Mouse (Mus musculus) kidney, embryonic 14.5 days (tissue): ENCODE data around the gene Hist1h2ak. TPM values are rescaled to one million over a fixed set of nuclear protein-coding genes. Genes with fewer than 3 reads are reported as not detected.
"Not testable (repeated sequence)": the region's sequence is repeated elsewhere in the genome, so short reads cannot be mapped to it uniquely, and the experiment has no call there.

Source experiments
- ATAC-seq: fragments of 200-750 bp; cut with Nextera tagmentation; 2 replicates; pipeline ENCODE4 v1.8.0; 2017; ENCODE audit warnings: moderate number of reproducible peaks, mild to moderate bottlenecking, moderate TSS enrichment, moderate library complexity; ENCODE audit not compliant: low FRiP score, low TSS enrichment
- H3K27ac ChIP-seq: fragments of 300-500 bp; sonication (generic); 2 replicates; pipeline ENCODE4 v1.5.1; 2014; ENCODE audit warnings: low read depth, mild to moderate bottlenecking, low read length, moderate library complexity, mixed read lengths
- H3K27me3 ChIP-seq: fragments of 300-500 bp; sonication (generic); 2 replicates; pipeline ENCODE4 v1.6.1; 2014; ENCODE audit warnings: mild to moderate bottlenecking, low read length; ENCODE audit not compliant: control insufficient read depth, insufficient read depth
- H3K36me3 ChIP-seq: fragments of 300-500 bp; sonication (generic); 2 replicates; pipeline ENCODE4 v1.6.1; 2014; ENCODE audit warnings: low read length, mixed read lengths; ENCODE audit not compliant: control insufficient read depth, insufficient read depth
- H3K4me1 ChIP-seq: fragments of 300-500 bp; sonication (generic); 2 replicates; pipeline ENCODE4 v1.6.1; 2014; ENCODE audit warnings: low read length, mixed read lengths; ENCODE audit not compliant: control insufficient read depth, insufficient read depth
- H3K4me2 ChIP-seq: fragments of 300-500 bp; sonication (generic); replicated peaks from 2 replicates; pipeline ENCODE4 v1.6.1; 2014; ENCODE audit warnings: low read depth, mild to moderate bottlenecking, low read length
- H3K4me3 ChIP-seq: fragments of 300-500 bp; sonication (generic); 2 replicates; pipeline ENCODE4 v1.5.1; 2014; ENCODE audit warnings: mild to moderate bottlenecking, low read length
- H3K9ac ChIP-seq: fragments of 300-500 bp; sonication (generic); 2 replicates; pipeline ENCODE4 v1.6.1; 2014; ENCODE audit warnings: low read depth, mild to moderate bottlenecking, low read length, moderate library complexity
- H3K9me3 ChIP-seq: fragments of 300-500 bp; sonication (generic); 2 replicates; pipeline ENCODE4 v1.6.1; 2016; ENCODE audit warnings: low read length; ENCODE audit not compliant: control insufficient read depth
- WGBS: fragments of 180-500 bp; shearing (Covaris S2); extraction: QIAGEN DNeasy Blood & Tissue Kit; methylation state at CpG from one replicate; pipeline ENCODE4 v1.1.7; 2014; 5-methylcytosine and 5-hydroxymethylcytosine counted together
- polyA plus RNA-seq: library from polyadenylated mRNA; unstranded; fragments of >200 nt; fragmentation: Nextera tagmentation; extraction: Ambion mirVana; gene quantifications from 2 replicates; pipeline ENCODE4 v1.2.1, GENCODE M21; 2014

Hist1h2ak gene
- polyA plus RNA-seq, 1 experiment from 2014 or later: 18.5 TPM

DNA sequence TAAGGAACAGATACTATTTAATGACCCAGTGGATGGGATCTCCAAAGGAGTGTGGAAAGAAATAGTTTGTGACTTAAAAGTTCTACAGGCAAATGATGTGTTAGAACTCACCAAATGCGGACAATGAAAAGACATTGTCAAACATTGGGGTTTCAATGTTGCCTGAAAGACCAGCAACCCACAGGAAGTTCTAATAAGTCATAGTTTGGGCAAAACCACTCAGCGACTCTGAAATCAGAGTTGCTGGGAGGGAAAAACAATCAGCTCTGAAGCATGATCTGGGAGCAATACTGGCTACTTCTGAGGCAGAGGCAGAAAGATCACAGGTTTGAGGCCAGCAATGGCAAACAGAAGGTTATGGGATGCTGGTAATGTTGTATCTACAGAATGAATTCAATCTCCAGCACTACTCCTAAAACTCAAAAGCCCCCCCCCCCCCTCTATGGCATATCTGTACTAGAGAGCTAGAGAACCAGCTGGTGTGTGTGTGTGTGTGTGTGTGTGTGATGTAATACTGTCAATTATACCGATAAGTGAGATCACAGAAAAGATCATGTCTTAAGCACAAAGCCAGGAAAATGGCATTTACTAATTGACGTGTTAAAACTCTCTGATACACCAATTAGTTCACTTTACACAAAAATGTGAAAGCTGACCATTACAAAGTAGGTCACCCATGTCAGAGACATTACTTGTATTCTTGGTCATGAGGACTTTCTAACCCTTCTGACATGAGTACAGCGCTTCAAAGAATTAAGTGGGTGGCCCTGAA is 4.1 kb downstream of the Hist1h2ak start:
- WGBS: 7% methylated on average over 5 of the region's 5 CpGs
- peak overlapping the region; percentile 63 for H3K4me3 ChIP-seq
- peak overlapping the region; percentile 77 for H3K9ac ChIP-seq
- H3K4me2 ChIP-seq: peak overlapping the region; percentile 74
- H3K9me3 ChIP-seq: no peaks in the 10 kb centered on the region
- ATAC-seq: no peak
- no peaks in the 10 kb centered on the region for H3K27me3 ChIP-seq
- H3K4me1 ChIP-seq: peaks cover 16% of the 10 kb centered on the region
- no peaks in the 10 kb centered on the region for H3K36me3 ChIP-seq
- peak overlapping the region; percentile 96 for H3K27ac ChIP-seq

DNA sequence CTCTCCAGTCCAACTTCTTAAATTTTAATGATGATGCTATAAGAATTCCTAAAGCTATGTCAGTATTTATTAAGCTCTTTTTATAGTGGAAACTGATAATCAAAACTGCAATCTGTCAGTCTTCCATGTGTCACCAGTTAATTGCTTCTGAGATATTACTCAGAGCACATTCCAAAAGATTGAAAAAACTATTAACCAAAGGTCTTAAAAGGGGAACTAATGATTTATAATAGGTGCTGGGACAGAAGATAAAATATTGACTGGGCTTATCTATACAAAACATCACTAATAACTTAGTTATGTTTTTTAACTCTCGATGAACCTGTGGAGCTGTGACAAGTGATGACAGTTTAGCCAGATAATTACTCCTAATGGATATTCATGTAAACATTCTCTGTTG is 8.6 kb downstream of the Hist1h2ak start:
- no peaks in the 10 kb centered on the region for H3K27me3 ChIP-seq
- H3K27ac ChIP-seq: no peak overlapping the region
- H3K4me3 ChIP-seq: no peak overlapping the region
- H3K4me2 ChIP-seq: no peak overlapping the region
- H3K9ac ChIP-seq: no peak overlapping the region
- H3K36me3 ChIP-seq: no peaks in the 10 kb centered on the region
- H3K4me1 ChIP-seq: peaks cover 6% of the 10 kb centered on the region; the same call in 1 of the 2 replicates
- ATAC-seq: no peak
- 73% methylated on average over 1 of the region's 1 CpGs for WGBS
- no peaks in the 10 kb centered on the region for H3K9me3 ChIP-seq

DNA sequence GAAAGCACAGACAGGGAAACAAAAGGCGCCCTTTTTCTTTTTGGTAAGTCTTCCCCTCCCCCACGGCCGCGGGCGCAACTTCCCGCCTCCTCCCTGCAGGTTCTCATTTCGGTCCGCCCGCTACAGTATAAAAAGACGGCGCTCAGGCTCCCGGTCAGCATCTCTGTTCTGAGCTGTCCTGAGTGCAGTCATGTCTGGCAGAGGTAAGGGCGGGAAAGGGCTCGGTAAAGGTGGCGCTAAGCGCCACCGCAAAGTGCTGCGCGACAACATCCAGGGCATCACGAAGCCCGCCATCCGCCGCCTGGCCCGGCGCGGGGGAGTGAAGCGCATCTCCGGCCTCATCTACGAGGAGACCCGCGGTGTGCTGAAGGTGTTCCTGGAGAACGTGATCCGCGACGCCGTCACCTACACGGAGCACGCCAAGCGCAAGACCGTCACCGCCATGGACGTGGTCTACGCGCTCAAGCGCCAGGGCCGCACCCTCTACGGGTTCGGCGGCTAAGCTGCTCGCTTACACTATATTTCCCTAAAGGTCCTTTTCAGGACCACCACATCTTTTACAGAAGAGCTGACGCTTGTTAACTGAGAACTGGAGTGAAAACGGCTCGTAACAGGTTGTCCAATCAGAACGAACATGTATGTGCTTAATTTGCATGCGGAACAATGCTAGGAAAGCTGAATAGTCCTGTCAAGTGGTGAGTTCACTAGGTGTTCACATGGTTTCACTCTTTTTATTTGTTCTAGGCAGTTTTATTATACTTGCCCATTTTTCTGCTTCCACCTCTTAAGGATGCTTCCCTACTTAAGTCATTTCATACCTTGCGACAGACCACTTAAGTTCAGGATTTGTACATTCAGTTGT is 18.5 kb downstream of the Hist1h2ak start, which contains the start of gene Hist1h4j:
Gene Hist1h4j (plus strand): TSS at position 159 of the 862 bp plus-strand sequence.
- H3K9me3 ChIP-seq, H3K36me3 ChIP-seq, H3K27me3 ChIP-seq, H3K4me1 ChIP-seq: not testable (repeated sequence)
- H3K27ac ChIP-seq: peak within 1 kb of the TSS; percentile 91
- under 1% methylated on average over 40 of the region's 56 CpGs for WGBS
- H3K4me2 ChIP-seq: peak within 1 kb of the TSS; percentile 44
- peak; percentile 93 for ATAC-seq
- H3K4me3 ChIP-seq: peak within 1 kb of the TSS; percentile 58
- H3K9ac ChIP-seq: peak within 1 kb of the TSS; percentile 74

DNA sequence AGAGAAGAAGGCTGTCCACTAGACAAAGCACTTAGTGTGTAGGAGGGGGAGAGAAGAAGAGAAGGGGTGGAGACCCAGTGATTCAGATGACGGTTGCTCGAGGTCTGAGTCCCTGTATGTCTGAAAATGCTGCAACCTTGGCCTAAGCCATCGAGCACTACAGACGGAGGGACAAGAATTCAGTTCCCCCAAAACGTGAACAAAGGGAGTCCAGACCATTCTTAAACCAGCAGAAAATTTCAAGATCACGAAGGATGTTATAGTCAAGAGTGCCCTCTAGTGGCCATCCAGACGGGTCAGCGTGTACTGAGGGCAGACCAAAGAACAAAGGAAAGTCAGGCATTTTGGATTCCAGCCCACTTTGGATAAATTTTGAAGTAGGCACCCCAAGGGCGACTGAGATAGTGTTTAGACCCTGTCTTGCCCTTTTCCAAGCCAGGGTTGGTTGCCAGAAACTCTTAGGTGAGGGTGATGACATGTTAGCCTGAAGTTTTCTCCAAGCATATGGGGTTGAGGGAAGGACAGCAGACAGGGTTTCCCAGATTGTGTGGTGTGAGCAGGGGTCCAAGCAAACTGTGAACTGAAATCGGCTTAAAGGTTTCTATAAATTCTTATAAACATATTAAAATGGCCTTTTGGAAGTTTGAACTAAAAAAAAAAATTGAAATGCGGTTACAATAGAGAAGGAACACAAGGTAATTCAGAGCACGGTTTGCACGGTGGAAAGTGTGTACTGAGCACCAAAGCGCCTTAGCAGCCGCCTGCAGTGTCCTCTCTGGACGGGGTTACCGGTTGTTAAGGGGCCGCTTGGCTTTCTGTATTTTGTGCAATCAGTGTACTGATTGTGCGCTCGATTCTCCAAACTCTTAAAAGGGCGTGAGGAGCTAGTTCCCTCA is 19.4 kb downstream of the Hist1h2ak start:
- Histone ChIP-seq H3K9ac (peak overlapping the region; percentile 74), H3K4me1 (no peaks in the 10 kb centered on the region), H3K9me3 (no peaks in the 10 kb centered on the region), H3K27ac (peak overlapping the region; percentile 91), H3K27me3 (no peaks in the 10 kb centered on the region), H3K36me3 (no peaks in the 10 kb centered on the region), H3K4me3 (peak overlapping the region; percentile 58), H3K4me2 (peak overlapping the region; percentile 44)
- peak; percentile 81 for ATAC-seq
- WGBS: under 1% methylated on average over 21 of the region's 21 CpGs

DNA sequence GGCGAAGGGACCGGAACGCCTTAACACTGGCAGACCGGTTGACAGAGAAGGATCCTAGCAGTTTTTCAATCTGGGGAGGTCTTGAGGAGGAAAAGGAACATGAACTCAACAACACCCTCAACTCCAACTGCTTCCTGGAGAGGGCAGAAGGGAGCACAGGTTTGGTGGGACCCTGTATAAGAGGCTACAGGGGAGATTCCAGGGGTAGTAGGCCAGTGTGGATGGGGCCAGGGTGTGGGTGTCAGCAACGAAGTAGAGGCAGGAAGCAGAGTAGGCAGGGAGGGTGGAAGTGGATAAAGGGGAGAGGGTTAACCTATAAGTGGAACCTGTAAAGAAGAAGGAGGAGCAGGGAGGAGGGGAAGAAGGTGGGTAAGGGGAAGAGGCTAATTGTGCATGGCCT is 20.2 kb downstream of the Hist1h2ak start:
- Histone ChIP-seq H3K9me3 (no peaks in the 10 kb centered on the region), H3K36me3 (no peaks in the 10 kb centered on the region), H3K4me3 (no peak overlapping the region), H3K4me1 (no peaks in the 10 kb centered on the region), H3K9ac (no peak overlapping the region), H3K27ac (peak overlapping the region; percentile 91), H3K27me3 (no peaks in the 10 kb centered on the region), H3K4me2 (no peak overlapping the region)
- WGBS: 64% methylated on average over 5 of the region's 5 CpGs
- ATAC-seq: peak; percentile 38

DNA sequence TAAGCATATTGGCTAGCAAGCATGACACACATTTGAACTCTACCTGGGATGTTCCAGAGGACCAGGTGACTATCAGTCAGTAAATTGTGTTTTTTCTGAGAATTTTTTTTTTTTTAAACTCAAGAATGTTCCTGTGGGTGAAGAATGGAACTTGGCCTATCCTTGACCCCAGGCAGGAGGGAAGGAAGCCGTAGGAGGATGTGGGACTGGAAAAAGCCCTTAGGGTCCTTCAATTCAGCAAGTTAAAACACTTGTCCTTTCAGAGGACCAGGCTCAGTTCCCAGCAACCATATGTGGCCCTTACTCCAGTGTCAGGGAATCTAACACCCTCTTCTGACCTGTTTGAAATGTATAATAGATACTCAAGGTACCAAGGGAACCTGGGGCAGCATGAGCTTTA is 24.1 kb downstream of the Hist1h2ak start:
- Histone ChIP-seq H3K4me3 (no peak overlapping the region), H3K27ac (no peak overlapping the region), H3K4me2 (no peak overlapping the region), H3K4me1 (0 out of 2 replicates have a peak, but pooled peaks cover 2% of the 10 kb centered on the region), H3K9ac (no peak overlapping the region), H3K36me3 (no peaks in the 10 kb centered on the region), H3K27me3 (no peaks in the 10 kb centered on the region), H3K9me3 (no peaks in the 10 kb centered on the region)
- 39% methylated on average over 1 of the region's 1 CpGs for WGBS
- ATAC-seq: no peak

DNA sequence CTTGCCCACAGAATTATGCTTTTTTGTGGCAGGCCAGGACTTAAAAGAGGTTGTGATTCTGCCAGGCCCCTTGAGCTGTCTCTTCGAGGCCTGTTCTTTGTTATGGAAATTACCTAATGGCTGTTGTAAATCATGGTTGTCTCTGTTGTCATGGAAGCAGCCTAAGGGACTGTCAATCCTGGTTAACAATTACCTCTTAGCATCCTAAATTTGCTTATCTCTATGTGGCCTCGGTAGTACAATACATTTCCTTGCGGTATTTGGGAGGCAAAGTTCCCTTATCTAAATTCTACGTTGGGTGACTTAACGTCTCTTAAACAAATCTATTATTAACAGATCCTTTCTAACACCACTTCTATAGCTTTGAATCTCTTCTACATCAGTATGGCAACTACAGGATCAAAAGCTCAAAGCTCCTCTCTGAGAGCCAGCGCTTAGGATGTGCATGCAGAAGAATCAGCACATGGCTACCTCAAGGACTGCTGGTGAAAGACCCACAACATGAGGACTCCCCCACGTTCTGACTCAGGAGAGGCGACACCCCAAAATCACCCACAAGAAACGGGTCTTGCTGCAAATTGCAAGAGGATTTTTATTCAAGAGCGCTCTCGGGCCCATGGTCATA is 25.6 kb downstream of the Hist1h2ak start:
- ATAC-seq: no peak
- no peaks in the 10 kb centered on the region for H3K9me3 ChIP-seq
- WGBS: 32% methylated on average over 9 of the region's 11 CpGs
- 0 out of 2 replicates have a peak, but pooled peaks cover 2% of the 10 kb centered on the region for H3K4me1 ChIP-seq
- H3K4me2 ChIP-seq: no peak overlapping the region
- H3K36me3 ChIP-seq: no peaks in the 10 kb centered on the region
- H3K4me3 ChIP-seq: no peak overlapping the region
- no peak overlapping the region for H3K27ac ChIP-seq
- H3K9ac ChIP-seq: no peak overlapping the region
- no peaks in the 10 kb centered on the region for H3K27me3 ChIP-seq
